Mouse (Mus musculus) forebrain, embryonic 11.5 days (tissue): Measurements from ENCODE around the gene Smco4. TPM values are rescaled to one million over a fixed set of nuclear protein-coding genes. Genes with fewer than 3 reads are reported as not detected.

Experiments
- ATAC-seq: fragments of 200-750 bp; cut with Nextera tagmentation; replicated peaks from 2 replicates; pipeline ENCODE4 v1.8.0; 2017; ENCODE audit warnings: moderate TSS enrichment; ENCODE audit not compliant: low FRiP score
- DNase-seq: peaks from one replicate; pipeline ENCODE4 v3.0.0-alpha.2; 2017; ENCODE audit warnings: low spot score
- H3K27ac ChIP-seq: fragments of 300-500 bp; sonication (generic); 2 replicates; pipeline ENCODE4 v1.5.1; 2014; ENCODE audit warnings: low read depth, low read length
- H3K27me3 ChIP-seq: fragments of 300-500 bp; sonication (generic); 2 replicates; pipeline ENCODE4 v1.6.1; 2014; ENCODE audit warnings: mild to moderate bottlenecking, low read length, mixed read lengths; ENCODE audit not compliant: control insufficient read depth, insufficient read depth
- H3K36me3 ChIP-seq: fragments of 300-500 bp; sonication (generic); 2 replicates; pipeline ENCODE4 v1.6.1; 2014; ENCODE audit warnings: mild to moderate bottlenecking, low read length, moderate library complexity, mixed read lengths; ENCODE audit not compliant: control insufficient read depth, insufficient read depth
- H3K4me1 ChIP-seq: fragments of 300-500 bp; sonication (generic); replicated peaks from 2 replicates; pipeline ENCODE4 v1.6.1; 2014; ENCODE audit warnings: low read length, mixed read lengths; ENCODE audit not compliant: control insufficient read depth, insufficient read depth
- H3K4me2 ChIP-seq: fragments of 300-500 bp; sonication (generic); 2 replicates; pipeline ENCODE4 v1.6.1; 2014; ENCODE audit warnings: low read depth, mild to moderate bottlenecking, low read length, moderate library complexity, mixed read lengths; ENCODE audit not compliant: severe bottlenecking
- H3K4me3 ChIP-seq: fragments of 300-500 bp; sonication (generic); 2 replicates; pipeline ENCODE4 v1.5.1; 2014; ENCODE audit warnings: low read depth, low read length
- H3K9ac ChIP-seq: fragments of 300-500 bp; sonication (generic); 2 replicates; pipeline ENCODE4 v1.6.1; 2014; ENCODE audit warnings: low read length
- H3K9me3 ChIP-seq: fragments of 300-500 bp; sonication (generic); 2 replicates; pipeline ENCODE4 v1.6.1; 2016; ENCODE audit warnings: low read length, mixed read lengths; ENCODE audit not compliant: control insufficient read depth
- WGBS: fragments of 180-500 bp; shearing (Covaris S2); extraction: QIAGEN DNeasy Blood & Tissue Kit; methylation state at CpG from one replicate; pipeline ENCODE4 v1.1.7; 2014; 5-methylcytosine and 5-hydroxymethylcytosine counted together
- polyA plus RNA-seq: library from polyadenylated mRNA; unstranded; fragments of >200 nt; fragmentation: Nextera tagmentation; extraction: Ambion mirVana; gene quantifications from 2 replicates; pipeline ENCODE4 v1.2.1, GENCODE M21; 2014

Smco4 gene
- polyA plus RNA-seq, 1 experiment from 2014 or later, result 3.3 TPM

DNA sequence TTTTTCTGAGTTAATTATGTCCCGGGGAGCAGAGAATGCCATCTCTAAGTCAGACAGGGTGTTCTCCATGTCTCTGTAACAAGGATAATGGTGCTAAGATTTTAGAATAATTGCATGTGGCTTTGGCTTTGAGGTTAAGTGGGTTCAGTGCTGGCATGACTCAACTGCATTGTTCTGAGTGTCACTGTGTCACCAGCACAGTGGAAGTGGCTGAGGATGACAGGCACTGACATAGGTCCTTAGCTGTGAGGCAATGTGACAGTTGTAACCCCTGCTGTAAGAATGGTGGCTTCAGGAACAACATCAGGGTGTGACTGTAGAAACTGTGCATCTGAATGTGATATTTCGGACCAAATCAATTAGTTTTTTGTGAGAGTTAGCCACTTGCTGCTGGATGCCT, 22.8 kb downstream of the Smco4 start:
- Histone ChIP-seq H3K9me3 (no peaks in the 10 kb centered on the region), H3K36me3 (no peaks in the 10 kb centered on the region), H3K9ac (no peak overlapping the region), H3K4me2 (no peak overlapping the region), H3K27me3 (no peaks in the 10 kb centered on the region), H3K4me1 (no peaks in the 10 kb centered on the region; the same call in none of the 2 replicates), H3K4me3 (no peak overlapping the region), H3K27ac (no peak overlapping the region)
- DNase-seq (no peak), ATAC-seq (no peak)
- WGBS, result 63% methylated on average over 2 of the region's 2 CpGs

- 87% methylated on average over 4 of the region's 4 CpGs for WGBS
Observed at GRCm38 (mm10) chr9:15517979-15518378, 24.7 kb downstream of the Smco4 start.

GRCm38 (mm10) chr9:15522348-15522747, 29.1 kb downstream of the Smco4 start:
- Histone ChIP-seq H3K27me3 (no peaks in the 10 kb centered on the region), H3K4me1 (no peaks in the 10 kb centered on the region), H3K9ac (no peak overlapping the region), H3K27ac (no peak overlapping the region), H3K4me3 (no peak overlapping the region), H3K4me2 (no peak overlapping the region), H3K9me3 (no peaks in the 10 kb centered on the region), H3K36me3 (no peaks in the 10 kb centered on the region)
- 93% methylated on average over 10 of the region's 10 CpGs for WGBS
- ATAC-seq, result no peak
- no peak for DNase-seq

More at GRCm38 (mm10) chr9:15517979-15518378, 24.7 kb downstream of the Smco4 start:
- no peaks in the 10 kb centered on the region for H3K27me3 ChIP-seq
- no peak overlapping the region for H3K4me2 ChIP-seq
- no peak overlapping the region for H3K9ac ChIP-seq
- ATAC-seq (no peak), DNase-seq (no peak)
- no peak overlapping the region for H3K27ac ChIP-seq
- H3K9me3 ChIP-seq, result no peaks in the 10 kb centered on the region
- H3K36me3 ChIP-seq, result no peaks in the 10 kb centered on the region
- H3K4me3 ChIP-seq, result no peak overlapping the region
- no peaks in the 10 kb centered on the region; the same call in 1 of the 2 replicates for H3K4me1 ChIP-seq

GRCm38 (mm10) chr9:15522887-15523286, 29.7 kb downstream of the Smco4 start:
- H3K27ac ChIP-seq, result no peak overlapping the region
- no peak overlapping the region for H3K4me3 ChIP-seq
- ATAC-seq (no peak), DNase-seq (no peak)
- no peak overlapping the region for H3K9ac ChIP-seq
- no peaks in the 10 kb centered on the region for H3K27me3 ChIP-seq
- no peaks in the 10 kb centered on the region for H3K36me3 ChIP-seq
- no peak overlapping the region for H3K4me2 ChIP-seq
- H3K4me1 ChIP-seq, result no peaks in the 10 kb centered on the region
- 86% methylated on average over 5 of the region's 5 CpGs for WGBS
- H3K9me3 ChIP-seq, result no peaks in the 10 kb centered on the region

DNA sequence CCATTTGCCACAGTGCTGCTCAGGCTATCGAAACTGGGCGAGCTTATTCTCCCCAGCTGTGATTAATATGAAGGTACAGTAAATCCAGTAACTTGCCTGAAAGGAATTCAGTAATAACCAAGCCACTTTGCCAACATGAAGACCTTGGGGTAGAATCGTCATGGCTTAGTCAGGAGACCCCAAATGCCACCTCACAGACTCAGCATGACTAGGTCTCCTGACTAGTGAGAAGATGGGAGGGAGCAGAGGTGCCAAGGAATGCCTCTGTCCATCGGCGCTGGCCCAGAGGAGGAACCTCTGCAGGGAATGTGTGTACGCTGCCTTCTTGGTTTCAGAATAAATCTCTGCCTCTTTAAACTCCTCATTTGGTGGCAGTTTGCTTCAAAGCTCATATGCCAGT, 30.4 kb downstream of the Smco4 start:
- no peaks in the 10 kb centered on the region for H3K4me1 ChIP-seq
- H3K4me2 ChIP-seq, result no peak overlapping the region
- H3K27me3 ChIP-seq, result no peaks in the 10 kb centered on the region
- H3K9me3 ChIP-seq, result no peaks in the 10 kb centered on the region
- DNase-seq (no peak), ATAC-seq (no peak)
- H3K27ac ChIP-seq, result no peak overlapping the region
- H3K9ac ChIP-seq, result no peak overlapping the region
- WGBS, result 91% methylated on average over 6 of the region's 6 CpGs
- H3K36me3 ChIP-seq, result no peaks in the 10 kb centered on the region
- H3K4me3 ChIP-seq, result no peak overlapping the region

DNA sequence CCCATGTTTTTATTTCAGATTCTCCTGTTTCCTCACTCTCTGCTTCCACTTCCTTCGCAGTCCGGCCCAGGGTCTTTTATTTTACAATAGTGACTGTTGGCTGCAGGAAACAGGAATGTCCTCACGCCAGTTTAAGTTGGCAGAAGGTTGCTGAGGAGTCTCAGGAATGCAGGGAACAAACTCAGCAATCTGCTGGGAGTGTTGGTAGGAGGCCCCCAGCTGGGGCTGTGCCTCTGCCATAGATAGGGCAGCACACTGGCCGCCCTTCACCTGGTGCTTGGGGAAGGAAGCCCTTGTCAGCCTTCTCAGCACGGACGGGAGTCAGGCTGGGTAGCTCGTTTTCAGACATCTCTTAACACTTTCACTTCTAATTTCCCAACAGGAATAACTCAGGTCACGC, 32.0 kb downstream of the Smco4 start:
- Histone ChIP-seq H3K4me3 (no peak overlapping the region), H3K9me3 (no peaks in the 10 kb centered on the region), H3K36me3 (no peaks in the 10 kb centered on the region), H3K4me2 (no peak overlapping the region), H3K27ac (no peak overlapping the region), H3K4me1 (peaks cover 4% of the 10 kb centered on the region; the same call in 1 of the 2 replicates), H3K27me3 (no peaks in the 10 kb centered on the region), H3K9ac (no peak overlapping the region)
- no peak for DNase-seq
- no peak for ATAC-seq
- WGBS, result 76% methylated on average over 8 of the region's 8 CpGs

GRCm38 (mm10) chr9:15526539-15526938, 33.3 kb downstream of the Smco4 start:
- DNase-seq, result no peak
- Histone ChIP-seq H3K4me1 (peaks cover 4% of the 10 kb centered on the region; the same call in 1 of the 2 replicates), H3K27me3 (no peaks in the 10 kb centered on the region), H3K4me2 (no peak overlapping the region), H3K36me3 (no peaks in the 10 kb centered on the region), H3K4me3 (no peak overlapping the region), H3K9ac (no peak overlapping the region), H3K9me3 (no peaks in the 10 kb centered on the region), H3K27ac (no peak overlapping the region)
- no peak for ATAC-seq
- 69% methylated on average over 7 of the region's 7 CpGs for WGBS

GRCm38 (mm10) chr9:15527846-15528245, 34.6 kb downstream of the Smco4 start:
- Histone ChIP-seq H3K27ac (no peak overlapping the region), H3K9ac (no peak overlapping the region), H3K27me3 (no peaks in the 10 kb centered on the region), H3K9me3 (no peaks in the 10 kb centered on the region), H3K4me3 (no peak overlapping the region), H3K4me2 (no peak overlapping the region), H3K4me1 (peaks cover 4% of the 10 kb centered on the region; the same call in 1 of the 2 replicates), H3K36me3 (no peaks in the 10 kb centered on the region)
- DNase-seq (no peak), ATAC-seq (no peak)
- WGBS, result 64% methylated on average over 6 of the region's 6 CpGs

- Histone ChIP-seq H3K27me3 (no peaks in the 10 kb centered on the region), H3K4me2 (no peak overlapping the region), H3K9ac (no peak overlapping the region), H3K9me3 (no peaks in the 10 kb centered on the region), H3K4me1 (peaks cover 4% of the 10 kb centered on the region; the same call in 1 of the 2 replicates), H3K4me3 (no peak overlapping the region), H3K27ac (no peak overlapping the region), H3K36me3 (no peaks in the 10 kb centered on the region)
- no peak for DNase-seq
- 91% methylated on average over 7 of the region's 7 CpGs for WGBS
- ATAC-seq, result no peak
Observed at GRCm38 (mm10) chr9:15528368-15528767, 35.1 kb downstream of the Smco4 start.
